Mouse (Mus musculus): ENCODE measurements around the gene Rab1b.

GRCm38 (mm10) chr19:5068570-5069234, 38.2 kb downstream of the Rab1b start:
- no peak for TF ChIP-seq EP300 (IDR thresholded peaks at IDR 0.05; ENCODE audit: low read depth)
- TF ChIP-seq CTCF (IDR thresholded peaks at IDR 0.05; ENCODE audit: low read depth): peak; percentile 27; the same call in 1 of the 2 replicates

Data from liver, embryonic 14.5 days (tissue).